Mouse (Mus musculus) kidney, adult 18-20 months (tissue): ENCODE results near the gene Rgsl1.
"Not testable (repeated sequence)": the region's sequence is repeated elsewhere in the genome, so short reads cannot be mapped to it uniquely, and the experiment has no call there.

Source experiments
- DNase-seq: peaks from one replicate; pipeline ENCODE4 v3.0.0; 2021

Rgsl1 gene

GRCm38 (mm10) chr1:153770776-153771167, 73.2 kb downstream of the Rgsl1 start:
- DNase-seq = no peak

GRCm38 (mm10) chr1:153769998-153770775, 73.8 kb downstream of the Rgsl1 start:
- DNase-seq = no peak

GRCm38 (mm10) chr1:153769571-153769970, 74.4 kb downstream of the Rgsl1 start:
- not testable (repeated sequence) for DNase-seq

GRCm38 (mm10) chr1:153768465-153768864, 75.5 kb downstream of the Rgsl1 start:
- no peak for DNase-seq

- no peak for DNase-seq
Measured at GRCm38 (mm10) chr1:153767281-153767680, 76.7 kb downstream of the Rgsl1 start.

- no peak for DNase-seq
Measured at GRCm38 (mm10) chr1:153766298-153766697, 77.6 kb downstream of the Rgsl1 start.

- DNase-seq = no peak
Measured at GRCm38 (mm10) chr1:153764136-153764535, 79.8 kb downstream of the Rgsl1 start.

GRCm38 (mm10) chr1:153753725-153754464, 90.0 kb downstream of the Rgsl1 start:
- DNase-seq = no peak

GRCm38 (mm10) chr1:153752521-153752920, 91.4 kb downstream of the Rgsl1 start:
- no peak for DNase-seq

- peak; percentile 37 for DNase-seq
Measured at GRCm38 (mm10) chr1:153751763-153752301, 92.1 kb downstream of the Rgsl1 start.

- DNase-seq = no peak
Measured at GRCm38 (mm10) chr1:153750054-153750453, 93.9 kb downstream of the Rgsl1 start.

- peak; percentile 73 for DNase-seq
Measured at GRCm38 (mm10) chr1:153749211-153749801, 94.6 kb downstream of the Rgsl1 start, which contains the start of gene Rnasel. TSS of gene Rnasel (plus strand) at chr1:153749426.

- peak; percentile 38 for DNase-seq
Measured at GRCm38 (mm10) chr1:153748549-153748948, 95.4 kb downstream of the Rgsl1 start.

GRCm38 (mm10) chr1:153747861-153748530, 95.9 kb downstream of the Rgsl1 start:
- DNase-seq = no peak

- DNase-seq = peak; percentile 71
Measured at GRCm38 (mm10) chr1:153746728-153747127, 97.2 kb downstream of the Rgsl1 start.

- no peak for DNase-seq
Measured at GRCm38 (mm10) chr1:153746119-153746670, 97.7 kb downstream of the Rgsl1 start.

GRCm38 (mm10) chr1:153742374-153743155, 101.4 kb downstream of the Rgsl1 start:
- peak; percentile 80 for DNase-seq

GRCm38 (mm10) chr1:153741551-153742316, 102.2 kb downstream of the Rgsl1 start:
- DNase-seq = no peak

GRCm38 (mm10) chr1:153740775-153741400, 103.1 kb downstream of the Rgsl1 start:
- no peak for DNase-seq

- DNase-seq = peak; percentile 73
Measured at GRCm38 (mm10) chr1:153740145-153740544, 103.8 kb downstream of the Rgsl1 start, which contains the start of gene Rgs16. TSS of gene Rgs16 (plus strand) at chr1:153740349.
